Mouse (Mus musculus): ENCODE results near the gene Fezf2.

DNA sequence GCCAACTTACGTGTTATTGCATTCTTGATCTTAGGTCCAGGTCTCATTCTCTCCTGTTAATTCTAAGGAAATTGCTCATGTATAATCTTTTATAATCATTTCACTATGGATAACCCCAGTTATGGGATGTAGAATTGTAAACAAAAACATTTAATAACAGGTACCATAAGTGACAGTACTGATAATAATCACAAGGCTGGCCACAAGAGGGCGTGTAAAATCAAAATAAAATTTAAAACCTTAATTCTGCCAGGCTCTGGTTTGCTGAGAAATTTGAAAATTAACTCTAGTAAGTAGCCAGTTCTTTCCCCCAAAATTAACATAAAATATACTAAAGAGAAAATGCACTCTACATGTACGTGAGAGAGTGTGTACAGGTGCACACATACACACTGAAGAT lies 47.3 kb downstream of the Fezf2 start:
- TF ChIP-seq POLR2A (IDR thresholded peaks at IDR 0.05; ENCODE audit: control insufficient read depth, low read depth, low read length) = no peak
- TF ChIP-seq CTCF (IDR thresholded peaks at IDR 0.05; ENCODE audit: control insufficient read depth, insufficient read depth, insufficient replicate concordance, low read depth, low read length) = no peak

Measured in testis, adult 2 months (tissue).